Mouse (Mus musculus) CH12.LX (cell line): ENCODE data around the gene Dusp27. TPM values are rescaled to one million over a fixed set of nuclear protein-coding genes. Genes with fewer than 3 reads are reported as not detected.

Source experiments
- DNase-seq: peaks from one replicate; pipeline ENCODE4 v3.0.0-alpha.2; 2013; ENCODE audit errors: extremely low read depth
- H3K27ac ChIP-seq: 2 replicates; pipeline ENCODE4 v1.5.1; 2012; ENCODE audit warnings: low read depth, mild to moderate bottlenecking, control low read depth, moderate library complexity; ENCODE audit not compliant: insufficient read depth
- H3K27me3 ChIP-seq: replicated peaks from 2 replicates; pipeline ENCODE3; 2012; ENCODE audit warnings: inconsistent platforms
- H3K36me3 ChIP-seq, 2 experiments: replicated peaks in 1 of 2; 2 replicates each; pipeline versions ENCODE3 to v1.6.1; 2012; ENCODE audit warnings: inconsistent platforms in 1 of 2, low read length in 1 of 2, mild to moderate bottlenecking in 1 of 2, mixed read lengths in 1 of 2, moderate library complexity in 1 of 2; ENCODE audit not compliant: control insufficient read depth in 1 of 2, insufficient read depth in 1 of 2
- H3K4me1 ChIP-seq, 2 experiments: 2 replicates each; pipeline ENCODE4 v1.6.1; 2012; ENCODE audit warnings: inconsistent platforms in 1 of 2, moderate library complexity in 1 of 2; ENCODE audit not compliant: insufficient read depth in 2 of 2, control insufficient read depth in 1 of 2
- H3K4me2 ChIP-seq: 2 replicates; pipeline ENCODE4 v1.6.1; 2012; ENCODE audit warnings: low read depth, mild to moderate bottlenecking, control low read depth; ENCODE audit not compliant: poor library complexity, insufficient read depth, severe bottlenecking
- H3K4me3 ChIP-seq, 3 experiments: fragments of 150-350 bp in 1 of 3; sonication (generic) in 1 of 3; replicated peaks in 1 of 3; 2 replicates each; pipeline versions ENCODE3 to v1.5.1; 2011 to 2012; ENCODE audit warnings: low read depth in 2 of 3, low read length in 2 of 3, mild to moderate bottlenecking in 2 of 3, moderate library complexity in 2 of 3, control low read depth in 1 of 3, improper control_type of control experiment in 1 of 3, inconsistent platforms in 1 of 3, mixed read lengths in 1 of 3; ENCODE audit not compliant: poor library complexity in 1 of 3
- H3K79me2 ChIP-seq: replicated peaks from 2 replicates; pipeline ENCODE4 v1.6.1; 2012; ENCODE audit warnings: mild to moderate bottlenecking, moderate library complexity; ENCODE audit not compliant: control insufficient read depth, poor library complexity, insufficient read depth, severe bottlenecking; ENCODE audit errors: extremely low read depth
- H3K9ac ChIP-seq: 2 replicates; pipeline ENCODE4 v1.6.1; 2012; ENCODE audit warnings: low read depth, mild to moderate bottlenecking, control low read depth, moderate library complexity; ENCODE audit not compliant: insufficient read depth
- H3K9me3 ChIP-seq: replicated peaks from 2 replicates; pipeline ENCODE3; 2012; ENCODE audit warnings: low read length, inconsistent platforms, mixed read lengths
- EP300 ChIP-seq: IDR thresholded peaks from 2 replicates; pipeline ENCODE4 v1.6.1; 2011; ENCODE audit warnings: low read length, improper control_type of control experiment
- MAX ChIP-seq: IDR thresholded peaks from 2 replicates; pipeline ENCODE4 v1.6.1; 2011; ENCODE audit warnings: low read length, improper control_type of control experiment
- MYC ChIP-seq: IDR thresholded peaks from 2 replicates; pipeline ENCODE4 v1.6.1; 2011; ENCODE audit warnings: low read depth, mild to moderate bottlenecking, improper control_type of control experiment, low read length
- NRF1 ChIP-seq: IDR thresholded peaks from 2 replicates; pipeline ENCODE4 v1.6.1; 2014; ENCODE audit warnings: low read depth, mild to moderate bottlenecking, inconsistent platforms, low read length, improper control_type of control experiment, moderate library complexity
- RAD21 ChIP-seq: IDR thresholded peaks from 2 replicates; pipeline ENCODE4 v1.6.1; 2011; ENCODE audit warnings: low read depth, mild to moderate bottlenecking, low read length, improper control_type of control experiment, moderate library complexity
- SIN3A ChIP-seq: IDR thresholded peaks from 2 replicates; pipeline ENCODE4 v1.6.1; 2012; ENCODE audit warnings: low read length, improper control_type of control experiment, inconsistent platforms
- SMC3 ChIP-seq: IDR thresholded peaks from 2 replicates; pipeline ENCODE4 v1.6.1; 2011; ENCODE audit warnings: low read depth, low read length, improper control_type of control experiment
- dilution Hi-C: fragments of 300-500 bp; cut with MboI; formaldehyde crosslinking; loops from 2 replicates; pipeline ENCODE4 v1.14.3; 2020; ENCODE audit warnings: low sequenced_read_pairs; ENCODE audit not compliant: extremely low pct_unique_long_range_greater_than_20kb, extremely low pct_ligation_motif_present
- in situ Hi-C: fragments of 300-500 bp; cut with MboI; formaldehyde crosslinking; loops from 3 replicates; pipeline ENCODE4 v1.14.3; 2019; ENCODE audit warnings: low sequenced_read_pairs, low pct_ligation_motif_present, low pct_unique_long_range_greater_than_20kb, mixed read lengths
- polyA plus RNA-seq: library from polyadenylated mRNA; unstranded; fragments of >175 nt; gene quantifications from 2 replicates; pipeline ENCODE4 v1.2.1, GENCODE M21; 2012; ENCODE audit warnings: low read depth; ENCODE audit not compliant: insufficient read length
- total RNA-seq, 2 experiments: library from RNA; depleted of rRNA; stranded (reverse); fragments of 300-350 nt in 1 of 2; fragments of >200 nt in 1 of 2; gene quantifications; 2 replicates each; pipeline ENCODE4 v1.2.3; 2012 to 2014

Dusp27 gene
- total and polyA plus RNA-seq, 3 experiments = 0.06 TPM; not detected in 2

GRCm38 (mm10) chr1:166049046-166049827 lies 78.5 kb downstream of the Dusp27 start:
- H3K27me3 ChIP-seq = peaks cover 11% of the 10 kb centered on the region
- TF ChIP-seq MYC = no peak
- TF ChIP-seq NRF1 = no peak
- TF ChIP-seq SMC3 = no peak
- TF ChIP-seq RAD21 = no peak
- TF ChIP-seq EP300 = no peak
- peak overlapping the region; percentile 86 for H3K4me2 ChIP-seq
- no peaks in the 10 kb centered on the region for H3K79me2 ChIP-seq
- in situ Hi-C loops = no loop called here
- no peak for DNase-seq
- no peak overlapping the region for H3K4me3 ChIP-seq
- H3K36me3 ChIP-seq = no peaks in the 10 kb centered on the region
- no peak overlapping the region for H3K27ac ChIP-seq
- peaks cover 0 to 6% of the 10 kb centered on the region in 2 experiments; a peak in 2 of 4 replicates for H3K4me1 ChIP-seq
- no peaks in the 10 kb centered on the region for H3K9me3 ChIP-seq
- no peak overlapping the region for H3K9ac ChIP-seq
- dilution Hi-C loops = no loop called here

DNA sequence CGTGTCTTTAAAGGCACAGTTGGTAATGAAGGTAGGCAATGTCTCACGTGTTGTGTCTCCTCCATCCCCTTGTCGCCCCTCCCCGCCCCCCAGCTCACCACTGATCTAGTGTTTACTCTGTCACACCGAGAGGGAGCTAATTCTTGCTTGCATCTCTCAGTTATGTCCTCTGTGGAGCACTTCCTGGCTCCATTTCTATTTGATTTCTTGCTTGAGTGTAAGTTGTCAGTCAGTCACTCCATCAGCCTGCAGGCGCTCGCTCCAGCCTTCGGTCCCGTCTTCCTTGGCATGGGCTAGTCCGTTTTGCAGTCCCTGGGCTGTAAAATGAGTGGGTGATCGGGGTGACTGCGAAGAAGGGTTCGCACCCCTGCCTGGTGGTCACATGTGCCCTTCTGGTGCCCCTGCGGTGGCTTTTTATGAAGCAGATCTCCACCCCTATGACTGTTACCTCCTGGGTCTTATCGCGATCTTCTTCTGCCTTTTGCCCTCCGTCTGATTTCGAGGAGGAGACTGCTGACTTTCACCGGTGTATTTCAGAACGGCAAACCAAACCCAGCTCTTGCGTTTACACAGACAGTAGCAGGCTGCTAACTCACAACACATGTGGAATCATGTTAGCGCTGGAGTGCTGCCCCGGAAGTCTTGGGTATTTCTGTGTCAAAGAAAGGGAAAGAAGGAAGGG lies 79.4 kb downstream of the Dusp27 start:
- H3K9ac ChIP-seq = peak overlapping the region; percentile 14

More for the DNA sequence above, 79.4 kb downstream of the Dusp27 start:
- dilution Hi-C loops = no loop called here
- Histone ChIP-seq H3K36me3 (no peaks in the 10 kb centered on the region), H3K79me2 (no peaks in the 10 kb centered on the region), H3K4me3 (peak overlapping the region; percentile 30 to 63 (median 43)), H3K4me1 (peaks cover 0 to 6% of the 10 kb centered on the region in 2 experiments; a peak in 2 of 4 replicates), H3K4me2 (peak overlapping the region; percentile 86), H3K9me3 (no peaks in the 10 kb centered on the region), H3K27ac (no peak overlapping the region), H3K27me3 (peaks cover 11% of the 10 kb centered on the region)
- in situ Hi-C loops = no loop called here
- no peak for DNase-seq
- no peak for TF ChIP-seq SIN3A
- TF ChIP-seq MAX = 0 out of 2 replicates have a peak, but pooled peaks have one; percentile 14

Other genes with a start within 250 kb of the Dusp27 start
- 6.4 and 8.0 TPM in 2 replicates for gene Pou2f1, start 125.2 kb downstream of the Dusp27 start, total RNA-seq (2012; rRNA removed)
- gene Pou2f1, start 125.2 kb downstream of the Dusp27 start, total RNA-seq (2014; rRNA removed) = 6.6 and 7.4 TPM in 2 replicates
- 11.7 and 18.3 TPM in 2 replicates for gene Pou2f1, start 125.2 kb downstream of the Dusp27 start, polyA plus RNA-seq
- gene Gpa33, start 2.3 kb upstream of the Dusp27 start, total RNA-seq (2012; rRNA removed) = 0.04 TPM in 1 of 2 replicates, not detected in the other
- not detected in 2 replicates for gene Gpa33, start 2.3 kb upstream of the Dusp27 start, total RNA-seq (2014; rRNA removed)
- gene Gpa33, start 2.3 kb upstream of the Dusp27 start, polyA plus RNA-seq = not detected in 2 replicates
- not detected in 2 replicates for gene Mael, start 110.8 kb upstream of the Dusp27 start, total RNA-seq (2012; rRNA removed)
- not detected in 2 replicates for gene Mael, start 110.8 kb upstream of the Dusp27 start, total RNA-seq (2014; rRNA removed)
- not detected in 2 replicates for gene Mael, start 110.8 kb upstream of the Dusp27 start, polyA plus RNA-seq
- not detected in 2 replicates for gene Ildr2, start 126.2 kb upstream of the Dusp27 start, total RNA-seq (2012; rRNA removed)
- not detected in 2 replicates for gene Ildr2, start 126.2 kb upstream of the Dusp27 start, total RNA-seq (2014; rRNA removed)
- gene Ildr2, start 126.2 kb upstream of the Dusp27 start, polyA plus RNA-seq = not detected in 2 replicates